Mouse (Mus musculus): ENCODE data around the gene Sos2.
"Not testable (repeated sequence)": the region's sequence is repeated elsewhere in the genome, so short reads cannot be mapped to it uniquely, and the experiment has no call there.

The Sos2 gene

DNA sequence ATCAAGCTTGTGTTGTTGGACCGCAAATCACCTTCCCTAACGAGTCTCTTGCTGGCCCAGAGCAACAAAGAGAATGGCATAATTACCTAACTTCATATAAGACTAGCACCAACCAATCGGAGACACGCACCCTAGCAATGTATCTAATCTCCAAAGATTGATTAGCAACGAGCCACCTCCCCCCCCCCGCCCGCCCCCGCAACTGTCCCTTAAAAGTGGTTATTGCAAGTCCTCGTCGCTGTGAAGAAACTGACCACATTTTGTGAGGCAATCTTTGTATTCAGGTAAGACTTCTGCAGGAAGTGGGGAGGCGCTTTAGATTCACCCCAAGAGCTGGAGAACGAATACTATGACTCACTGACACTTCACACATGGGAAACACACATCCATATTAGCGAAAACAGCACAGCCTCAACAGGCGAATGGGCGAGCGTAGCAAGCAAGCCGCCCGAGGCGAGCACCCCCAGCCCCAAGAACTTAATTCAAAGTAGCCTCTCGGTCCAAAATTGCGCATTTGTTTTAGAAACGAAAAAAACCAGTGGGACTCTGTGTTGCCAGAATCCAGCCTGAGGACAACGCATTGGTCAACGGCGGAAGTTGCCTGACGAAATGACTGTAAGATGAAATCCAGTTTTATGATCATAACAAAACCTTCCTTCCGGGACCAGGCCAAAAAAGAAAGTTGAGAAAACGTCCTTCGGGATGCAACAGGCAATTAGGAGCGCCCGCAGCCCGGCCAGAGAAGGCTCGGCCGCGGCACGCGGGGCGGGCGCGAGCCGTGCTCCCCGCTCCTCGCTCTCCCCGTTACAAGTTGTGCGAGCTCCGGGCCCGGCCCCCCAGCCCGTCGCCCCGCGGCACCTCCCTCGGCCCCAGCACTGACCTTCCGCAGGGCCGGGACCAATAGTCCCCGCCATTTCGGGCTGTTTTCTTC lies 752 bp downstream of the Sos2 start:
- in situ Hi-C loops (cut with MboI; ENCODE audit: low sequenced_read_pairs): loop anchor here (25.0 kb wide), 2 partner anchors 319 to 469 kb away; partner anchors contain the start of genes Arf6, Gm49384, Gm9887 and Nemf

DNA sequence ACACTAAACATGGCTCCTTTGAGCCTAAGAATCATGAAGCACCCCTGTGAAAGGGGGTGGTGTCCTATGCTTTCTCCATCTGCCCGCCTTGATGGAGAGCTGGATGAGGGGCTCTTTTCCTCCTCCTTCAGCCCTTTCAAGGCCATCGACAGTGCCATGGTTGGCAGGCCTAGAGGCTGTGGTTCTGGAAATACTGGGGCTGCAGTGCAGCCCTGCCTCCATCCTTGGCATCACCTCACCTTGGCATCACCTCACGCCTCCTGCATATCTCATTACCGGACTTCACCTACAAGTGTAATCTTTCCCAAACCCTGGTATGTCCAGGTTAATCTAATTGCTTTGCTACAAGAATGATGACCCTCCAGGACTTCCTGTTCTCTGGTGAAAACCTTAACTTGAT lies 5.5 kb downstream of the Sos2 start:
- in situ Hi-C loops (cut with MboI; ENCODE audit: low sequenced_read_pairs): loop anchor here (25.0 kb wide), 2 partner anchors 314 to 464 kb away; partner anchors contain the start of genes Arf6, Gm49384, Gm9887 and Nemf

DNA sequence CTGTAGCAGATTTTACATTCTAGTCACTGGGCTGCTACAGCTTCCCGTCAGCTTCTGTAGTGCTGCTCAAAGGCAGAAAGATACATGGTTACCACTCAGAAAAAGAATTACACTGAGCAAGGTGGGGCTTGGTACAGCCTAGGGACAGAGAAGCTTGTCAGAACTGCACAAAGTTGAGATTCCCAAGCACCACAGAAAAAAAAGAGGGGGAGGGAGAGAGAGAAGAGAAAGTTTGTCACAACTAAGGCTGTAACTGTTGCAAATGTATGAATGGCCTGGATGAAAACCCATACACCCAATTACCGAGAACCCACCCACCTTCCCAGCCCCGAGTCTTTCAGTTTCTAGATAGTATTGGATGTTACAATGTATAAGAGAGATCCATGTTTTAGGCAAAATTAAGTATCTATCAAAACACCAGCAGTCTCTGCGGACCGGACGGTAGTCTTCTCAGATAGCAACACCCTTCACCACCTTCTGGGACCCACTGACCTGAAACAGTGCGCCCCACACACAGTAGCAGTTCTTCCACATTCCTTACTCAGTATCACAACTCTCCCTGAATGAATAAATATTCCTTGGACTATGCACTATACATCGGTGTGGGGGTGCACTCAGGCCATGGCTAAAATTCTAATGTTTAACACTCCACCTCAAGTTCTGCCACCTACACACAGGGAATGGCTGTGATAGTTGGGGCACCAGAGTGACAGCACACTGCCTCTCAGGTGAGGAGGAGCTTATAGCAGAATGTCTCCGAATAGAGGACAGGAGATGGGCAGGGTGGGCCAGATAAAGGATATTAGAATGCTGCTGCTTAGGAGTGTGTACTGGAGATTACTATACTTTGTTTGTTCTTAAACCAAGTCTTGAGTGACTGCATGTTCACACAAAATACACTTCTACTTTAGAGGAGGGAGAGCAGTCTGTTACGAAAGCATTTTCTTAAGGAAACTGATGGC lies 6.8 kb downstream of the Sos2 start:
- in situ Hi-C loops (cut with MboI; ENCODE audit: low sequenced_read_pairs): loop anchor here (25.0 kb wide), 2 partner anchors 313 to 463 kb away; partner anchors contain the start of genes Arf6, Gm49384, Gm9887 and Nemf

DNA sequence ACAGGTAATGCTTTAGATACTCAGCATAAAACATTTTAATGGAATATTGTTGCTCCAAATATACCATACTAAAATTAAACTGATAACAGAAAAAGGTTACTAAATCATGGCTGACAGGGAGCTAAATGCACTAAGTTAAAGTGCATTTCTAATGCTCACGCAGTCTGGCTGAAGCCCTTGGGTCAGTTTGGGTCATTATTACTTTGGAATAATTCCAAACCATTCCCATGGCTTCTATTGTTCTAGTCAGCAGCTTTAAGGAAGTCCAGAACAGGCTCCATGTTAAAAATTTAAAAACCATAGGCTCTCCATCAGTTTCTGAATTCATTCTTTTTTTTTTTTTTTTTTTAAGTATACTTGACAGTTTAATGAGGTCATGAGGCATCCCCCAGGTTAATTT lies 7.5 kb downstream of the Sos2 start:
- in situ Hi-C loops (cut with MboI; ENCODE audit: low sequenced_read_pairs): no loop called here

DNA sequence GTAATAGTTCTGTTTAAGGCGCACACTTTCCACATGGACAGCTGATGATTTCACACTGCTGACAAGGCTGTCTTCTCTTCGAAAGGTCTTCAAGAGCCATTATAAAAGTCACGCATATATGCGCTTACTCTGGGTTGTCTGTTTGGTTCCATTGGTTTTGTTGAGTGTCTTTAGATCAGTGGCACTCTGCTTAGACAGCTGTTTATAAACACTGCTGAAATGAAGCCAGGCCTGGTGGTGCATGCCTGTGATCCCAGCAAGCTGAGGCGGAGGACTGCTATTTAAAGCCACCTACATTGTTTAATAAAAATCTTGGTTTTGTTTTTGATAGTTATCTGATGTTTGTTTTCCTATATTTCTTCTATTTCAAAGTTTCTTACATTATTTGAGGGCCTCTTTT lies 14.9 kb downstream of the Sos2 start:
- in situ Hi-C loops (cut with MboI; ENCODE audit: low sequenced_read_pairs): no loop called here

DNA sequence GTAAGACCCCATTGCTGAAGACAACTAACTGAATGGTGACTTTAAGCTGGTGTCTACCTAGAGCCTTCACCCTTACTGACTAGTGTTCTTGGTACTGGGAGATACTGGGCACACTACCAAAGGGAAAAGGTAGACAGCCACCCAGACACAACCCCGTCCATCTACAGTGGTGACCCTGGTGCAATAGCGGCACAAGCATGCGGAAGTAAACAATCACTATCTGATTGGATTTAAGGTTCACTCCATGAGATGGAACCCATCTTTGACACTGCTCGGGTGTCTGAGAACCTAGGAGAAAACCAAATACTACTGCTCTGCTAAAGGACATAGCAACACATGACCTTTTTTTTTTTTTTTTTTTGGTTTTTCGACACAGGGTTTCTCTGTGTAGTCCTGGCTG lies 20.0 kb downstream of the Sos2 start:
- in situ Hi-C loops (cut with MboI; ENCODE audit: low sequenced_read_pairs): no loop called here

DNA sequence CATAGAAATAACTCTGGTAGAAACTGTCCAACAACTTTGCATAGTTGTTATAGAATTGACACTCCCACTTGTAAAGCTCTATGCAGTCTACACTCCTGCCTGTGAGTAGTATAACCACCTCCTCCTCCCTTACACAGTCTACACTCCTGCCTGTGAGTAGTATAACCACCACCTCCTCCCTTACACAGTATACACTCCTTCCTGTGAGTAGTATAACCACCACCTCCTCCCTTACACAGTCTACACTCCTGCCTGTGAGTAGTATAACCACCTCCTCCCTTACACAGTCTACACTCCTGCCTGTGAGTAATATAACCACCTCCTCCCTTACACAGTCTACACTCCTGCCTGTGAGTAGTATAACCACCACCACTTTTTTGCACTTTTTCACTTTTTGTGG lies 27.7 kb downstream of the Sos2 start:
- in situ Hi-C loops (cut with MboI; ENCODE audit: low sequenced_read_pairs): not testable (repeated sequence)

DNA sequence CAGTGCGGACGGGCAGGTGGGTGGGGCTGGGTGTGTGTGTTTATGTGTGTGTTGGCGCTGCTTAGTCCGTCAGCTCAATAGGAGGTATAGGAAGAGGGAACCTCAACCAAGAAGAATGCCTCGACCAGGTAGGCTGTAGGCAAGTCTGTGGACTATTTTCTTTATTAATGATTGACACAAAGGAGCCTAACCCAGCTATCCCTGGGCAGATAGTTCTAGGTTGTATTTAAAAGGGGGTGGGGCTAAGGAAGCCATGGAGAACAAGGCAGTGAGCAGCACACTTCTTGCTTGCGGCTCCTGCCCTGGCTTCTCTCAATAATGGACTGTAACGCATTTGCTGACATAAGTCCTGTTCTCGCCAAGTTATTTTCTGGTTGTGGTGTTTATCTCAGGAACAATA lies 32.1 kb downstream of the Sos2 start:
- in situ Hi-C loops (cut with MboI; ENCODE audit: low sequenced_read_pairs): no loop called here

DNA sequence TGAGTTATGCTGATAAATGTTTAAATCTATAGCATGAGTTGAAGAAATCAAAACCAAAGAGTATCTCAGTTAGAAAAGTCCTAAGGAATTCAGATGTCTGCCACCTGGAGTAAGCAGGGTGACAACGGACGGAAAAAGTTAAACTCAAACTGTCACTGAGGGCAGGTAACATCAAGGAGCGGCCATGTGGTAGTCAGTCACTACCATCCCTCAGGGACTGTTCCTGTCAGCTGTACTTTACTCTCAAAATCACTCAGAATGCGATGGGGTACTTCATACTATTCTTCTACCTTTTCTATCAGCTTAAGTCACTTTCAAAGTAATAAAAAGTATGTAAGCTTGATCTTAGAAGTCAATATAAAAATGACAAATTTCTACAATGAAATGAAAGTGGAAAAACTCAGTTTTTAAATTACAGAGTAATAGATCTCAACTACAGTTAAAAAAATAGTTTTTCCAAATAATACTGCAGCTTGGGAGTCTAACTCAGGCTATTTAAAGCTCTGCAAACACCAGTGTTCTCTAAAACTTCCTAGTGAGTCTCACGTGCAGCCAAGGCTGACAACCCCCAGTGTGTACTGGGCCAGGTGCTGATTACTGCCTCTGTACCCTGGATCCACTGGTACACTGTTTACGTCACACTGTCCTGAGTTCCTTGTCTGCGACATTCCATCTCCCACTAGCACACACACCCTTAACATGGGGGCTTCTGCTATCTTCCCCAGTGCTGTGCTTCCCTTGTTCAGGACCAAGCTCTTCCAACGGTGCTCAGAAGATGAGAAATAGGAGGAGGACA lies 35.6 kb downstream of the Sos2 start:
- in situ Hi-C loops (cut with MboI; ENCODE audit: low sequenced_read_pairs): no loop called here

DNA sequence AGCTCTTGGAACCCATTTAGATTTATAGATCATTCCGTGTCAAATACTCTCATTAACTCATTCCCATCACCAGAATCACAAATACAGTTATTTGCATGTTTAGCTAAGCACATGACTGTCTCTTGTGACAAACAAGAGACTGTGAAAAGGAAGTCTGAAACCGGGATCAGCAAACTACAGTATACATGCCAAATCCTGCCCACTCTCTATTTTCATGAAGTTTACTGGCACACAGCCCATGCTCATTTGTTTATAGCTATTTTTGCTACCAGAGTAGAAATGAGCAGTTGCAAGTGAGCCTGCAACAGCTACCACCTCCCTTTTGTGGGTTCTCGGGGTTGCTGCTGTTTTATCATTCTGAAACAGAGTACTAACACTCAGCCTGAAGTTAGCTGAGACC lies 36.8 kb downstream of the Sos2 start:
- in situ Hi-C loops (cut with MboI; ENCODE audit: low sequenced_read_pairs): no loop called here

DNA sequence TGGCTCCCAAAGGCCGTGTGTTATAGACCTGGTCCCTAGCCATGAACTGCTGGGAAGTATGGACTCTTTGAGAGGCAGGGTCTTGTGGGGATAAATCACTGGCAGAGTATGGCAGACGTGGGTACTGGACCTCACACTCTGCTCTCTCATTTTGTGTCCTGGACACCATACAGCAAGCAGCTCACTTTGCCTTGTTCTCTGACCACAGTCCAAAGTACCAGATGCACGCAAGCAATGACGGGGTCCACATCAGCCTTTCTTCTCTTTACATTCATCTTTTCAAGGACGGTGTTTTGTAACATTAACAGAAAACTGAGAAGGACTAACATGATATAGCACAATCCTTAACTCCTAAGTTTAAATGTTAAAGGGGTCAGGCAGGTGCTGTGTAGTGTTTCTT lies 38.8 kb downstream of the Sos2 start:
- in situ Hi-C loops (cut with MboI; ENCODE audit: low sequenced_read_pairs): no loop called here

DNA sequence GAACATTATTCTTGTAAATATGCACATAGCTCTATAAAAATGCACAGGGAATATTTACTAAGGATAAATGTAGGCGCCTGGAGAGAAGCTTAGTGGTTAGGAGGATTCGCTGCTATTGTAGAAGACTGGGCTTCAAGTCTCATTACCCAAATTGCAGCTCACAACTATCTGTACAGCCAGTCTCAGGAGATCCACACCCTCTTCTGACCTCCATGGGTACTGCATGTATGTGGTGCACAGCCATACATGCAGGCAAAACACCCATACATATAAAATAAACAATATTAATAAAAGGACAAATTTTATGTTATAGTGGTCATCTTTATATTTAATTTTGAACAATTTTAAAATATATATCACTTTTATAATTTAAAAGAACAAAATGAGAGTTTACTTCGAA lies 46.9 kb downstream of the Sos2 start:
- in situ Hi-C loops (cut with MboI; ENCODE audit: low sequenced_read_pairs): no loop called here

DNA sequence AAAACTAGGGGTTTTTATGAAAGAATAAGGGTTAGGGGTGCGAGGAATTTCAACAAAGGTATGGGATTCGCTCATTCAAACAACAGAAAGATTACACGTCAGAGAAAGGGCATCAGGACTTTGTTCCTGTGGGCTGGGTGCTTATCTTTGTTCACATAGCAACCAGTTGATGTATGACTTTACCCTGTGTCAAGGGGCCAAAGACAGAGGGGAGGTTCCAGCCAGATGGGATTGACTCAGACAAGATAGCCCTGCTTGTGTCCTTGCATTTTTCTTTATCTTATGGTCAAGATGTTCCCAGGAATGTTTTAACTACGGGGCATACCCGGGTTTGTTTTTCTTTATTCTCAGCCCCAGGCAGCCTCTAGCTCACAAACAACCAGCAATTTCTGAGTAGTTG lies 63.1 kb downstream of the Sos2 start:
- in situ Hi-C loops (cut with MboI; ENCODE audit: low sequenced_read_pairs): not testable (repeated sequence)

DNA sequence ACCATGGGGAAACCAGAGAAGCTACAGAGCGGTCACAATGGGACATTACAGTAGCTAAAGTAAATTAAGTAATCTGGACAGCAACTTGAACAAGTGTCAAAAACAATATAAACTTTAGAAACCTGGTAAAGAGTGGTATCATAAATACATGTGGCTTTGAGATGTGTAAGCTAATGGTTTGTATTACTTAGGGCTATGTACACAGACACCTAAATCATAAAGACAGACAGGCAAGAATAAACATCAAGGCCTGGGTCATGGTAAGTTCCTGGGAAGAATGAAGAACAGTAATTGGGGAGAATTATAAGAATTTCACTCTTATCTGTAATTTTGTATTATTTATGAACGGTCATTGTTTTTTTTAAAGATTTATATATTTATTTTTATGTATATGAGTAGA lies 77.3 kb downstream of the Sos2 start:
- in situ Hi-C loops (cut with MboI; ENCODE audit: low sequenced_read_pairs): no loop called here

DNA sequence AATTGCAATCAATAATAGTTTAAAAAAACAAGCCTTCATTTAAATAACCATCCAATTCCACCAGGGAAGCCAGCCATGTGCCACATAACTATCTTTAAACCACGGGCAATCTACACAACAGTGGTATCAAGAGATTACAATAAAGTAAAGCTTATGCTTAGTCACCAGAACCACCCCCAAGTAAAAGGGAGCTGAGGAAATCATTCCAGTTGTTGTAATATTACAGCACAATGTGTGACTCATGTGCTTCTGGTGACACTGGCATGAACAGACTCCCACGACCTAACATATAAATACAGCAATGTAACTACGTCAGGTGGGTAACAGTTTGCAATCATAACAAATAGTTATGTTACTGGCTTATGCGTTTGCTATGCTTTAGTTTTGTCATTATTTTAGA lies 84.2 kb downstream of the Sos2 start:
- in situ Hi-C loops (cut with MboI; ENCODE audit: low sequenced_read_pairs): loop anchor here (25.0 kb wide), 1 partner anchor 235 kb away; the partner anchor contains the start of genes Arf6, Gm9887 and Nemf

DNA sequence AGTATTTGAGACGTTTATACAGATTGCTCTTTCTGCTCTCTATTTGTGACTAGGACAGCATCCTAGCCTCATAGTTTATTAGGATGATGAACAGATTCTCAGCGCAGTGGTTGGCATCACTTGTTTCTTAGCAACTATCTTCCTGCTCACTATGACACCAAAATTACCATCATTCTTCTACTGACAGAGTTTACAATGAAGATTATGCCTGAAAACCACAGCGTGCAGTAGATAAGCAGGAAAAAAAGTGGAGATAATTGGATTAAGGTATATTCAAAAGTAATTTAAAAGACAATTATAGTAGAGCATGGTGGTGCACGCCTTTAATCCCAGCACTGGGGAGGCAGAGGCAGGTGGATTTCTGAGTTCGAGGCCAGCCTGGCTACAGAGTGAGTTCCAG lies 88.5 kb downstream of the Sos2 start:
- in situ Hi-C loops (cut with MboI; ENCODE audit: low sequenced_read_pairs): loop anchor here (25.0 kb wide), 1 partner anchor 231 kb away; the partner anchor contains the start of genes Arf6, Gm9887 and Nemf

DNA sequence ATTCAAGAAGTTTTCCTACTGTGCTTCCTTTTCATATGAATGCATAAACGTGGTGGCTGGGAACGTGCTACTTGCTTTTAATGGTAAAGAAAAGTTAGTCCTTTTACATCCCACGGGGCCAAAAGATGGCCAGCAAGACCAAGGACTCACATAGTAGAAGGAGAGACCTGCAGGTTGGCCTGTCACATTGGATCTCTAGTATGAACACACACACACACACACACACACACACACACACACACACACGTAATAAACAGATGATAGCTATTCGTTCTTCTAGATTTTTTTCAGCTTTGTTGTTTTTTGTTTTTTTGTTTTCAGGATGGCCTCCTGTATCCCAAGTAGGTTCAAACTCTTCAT lies 98.4 kb downstream of the Sos2 start:
- in situ Hi-C loops (cut with MboI; ENCODE audit: low sequenced_read_pairs): loop anchor here (25.0 kb wide), 1 partner anchor 221 kb away; the partner anchor contains the start of genes Arf6, Gm9887 and Nemf

DNA sequence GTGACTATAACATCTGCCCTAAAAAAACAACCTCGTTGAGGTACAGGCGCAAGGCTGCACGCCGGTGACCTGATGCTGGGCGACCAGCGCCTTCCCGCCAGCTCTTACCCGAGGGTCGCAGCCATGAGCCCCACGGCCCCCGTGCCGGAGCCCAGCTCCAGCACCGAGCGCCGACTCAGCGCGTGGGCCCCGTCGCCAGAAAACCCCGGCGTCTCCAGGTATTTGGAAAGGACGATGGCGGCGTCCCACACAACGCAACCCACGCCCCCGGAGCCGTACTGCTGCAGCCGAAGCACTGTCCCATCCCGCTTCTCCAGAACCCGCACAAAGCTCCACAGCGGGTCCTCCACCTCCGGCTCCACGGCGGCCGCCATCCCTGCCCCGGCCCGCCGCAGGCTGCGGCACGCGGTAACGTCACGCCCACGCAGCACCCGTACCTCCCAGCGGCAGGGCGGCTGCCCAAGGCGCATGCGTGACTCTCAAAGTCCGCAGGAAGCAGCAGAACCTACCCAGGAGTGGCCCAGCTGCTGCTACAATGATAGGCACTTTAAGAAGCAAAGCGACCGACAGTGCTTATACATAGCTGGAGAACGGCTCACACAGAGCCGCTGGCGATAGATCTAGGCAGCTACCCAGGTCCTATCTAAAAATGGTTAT lies 98.9 kb downstream of the Sos2 start, which contains the start of gene Vcpkmt:
TSS of gene Vcpkmt (minus strand) at position 416 of the 657 bp plus-strand sequence.
- in situ Hi-C loops (cut with MboI; ENCODE audit: low sequenced_read_pairs): loop anchor here (25.0 kb wide), 1 partner anchor 220 kb away; the partner anchor contains the start of genes Arf6, Gm9887 and Nemf

DNA sequence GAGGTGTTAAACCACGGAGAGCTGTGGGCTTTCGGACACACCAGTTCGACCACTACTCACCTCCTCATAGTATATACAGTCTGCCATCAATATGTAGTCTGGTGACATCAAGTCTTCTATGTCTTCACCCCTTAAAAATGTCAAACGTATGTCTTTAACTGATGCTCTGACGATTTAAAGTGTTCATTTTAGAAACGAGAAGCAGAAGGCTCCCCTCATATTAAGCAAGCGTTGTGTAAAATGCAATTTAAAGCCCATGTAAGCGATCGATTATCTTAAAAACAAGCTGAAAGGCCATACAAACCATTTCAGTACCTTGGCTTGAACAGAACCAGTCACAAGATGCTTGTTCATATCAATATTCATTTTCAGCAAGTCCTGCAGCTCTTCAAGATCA lies 99.4 kb downstream of the Sos2 start:
- in situ Hi-C loops (cut with MboI; ENCODE audit: low sequenced_read_pairs): loop anchor here (25.0 kb wide), 1 partner anchor 220 kb away; the partner anchor contains the start of genes Arf6, Gm9887 and Nemf
